Mouse (Mus musculus): ENCODE data around the gene Olfr1443. TPM values are rescaled to one million over a fixed set of nuclear protein-coding genes. Genes with fewer than 3 reads are reported as not detected.
"Not testable (repeated sequence)": the region's sequence is repeated elsewhere in the genome, so short reads cannot be mapped to it uniquely, and the experiment has no call there.

Olfr1443 gene
- not detected in 2 replicates for polyA plus RNA-seq (2011; ENCODE audit: insufficient read length, low read depth, missing spikeins)

GRCm38 (mm10) chr19:12677812-12678211 is at the start of gene Olfr1443:
Olfr1443 (plus strand) TSS chr19:12678112.
- no peak for TF ChIP-seq POLR2A (IDR thresholded peaks at IDR 0.05; ENCODE audit: low read depth, low read length)
- TF ChIP-seq CTCF (IDR thresholded peaks at IDR 0.05; ENCODE audit: borderline replicate concordance, insufficient read depth, low read length), result no peak
- H3K4me3 ChIP-seq (ENCODE audit: insufficient read depth, low read length), result no peak within 1 kb of the TSS
- no peak within 1 kb of the TSS for H3K27ac ChIP-seq (ENCODE audit: insufficient read depth, low read length)
- H3K4me1 ChIP-seq (ENCODE audit: control insufficient read depth, insufficient read depth, low read length), result no peaks in the 10 kb centered on the region

DNA sequence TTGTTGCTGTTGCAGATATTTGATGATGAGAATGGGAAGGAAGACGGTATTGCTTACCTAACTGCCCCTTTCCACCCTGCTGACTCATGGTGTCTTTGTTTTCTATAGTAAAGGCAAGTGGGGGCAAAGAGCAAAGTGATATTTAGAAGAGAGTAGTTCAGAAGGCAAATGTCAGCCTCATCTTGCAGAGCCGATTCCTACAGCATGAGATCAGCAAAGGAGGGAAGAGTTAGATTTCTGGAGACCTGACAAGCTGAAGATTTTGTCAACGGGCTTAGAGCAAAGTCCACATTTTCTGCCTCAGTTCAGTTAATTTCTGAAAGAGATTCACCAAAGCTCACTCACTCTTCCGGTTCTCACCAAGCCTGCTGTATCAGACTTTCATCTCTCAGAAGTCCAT is 44.7 kb upstream of the Olfr1443 start, which contains the start of gene Glyat:
TSS of gene Glyat (plus strand) at position 133 of the 400 bp plus-strand sequence.
- Histone ChIP-seq H3K27ac (ENCODE audit: insufficient read depth, low read length) (no peak within 1 kb of the TSS), H3K4me3 (ENCODE audit: insufficient read depth, low read length) (no peak within 1 kb of the TSS), H3K4me1 (ENCODE audit: control insufficient read depth, insufficient read depth, low read length) (no peaks in the 10 kb centered on the region)
- TF ChIP-seq CTCF (IDR thresholded peaks at IDR 0.05; ENCODE audit: borderline replicate concordance, insufficient read depth, low read length), result no peak
- no peak for TF ChIP-seq POLR2A (IDR thresholded peaks at IDR 0.05; ENCODE audit: low read depth, low read length)

DNA sequence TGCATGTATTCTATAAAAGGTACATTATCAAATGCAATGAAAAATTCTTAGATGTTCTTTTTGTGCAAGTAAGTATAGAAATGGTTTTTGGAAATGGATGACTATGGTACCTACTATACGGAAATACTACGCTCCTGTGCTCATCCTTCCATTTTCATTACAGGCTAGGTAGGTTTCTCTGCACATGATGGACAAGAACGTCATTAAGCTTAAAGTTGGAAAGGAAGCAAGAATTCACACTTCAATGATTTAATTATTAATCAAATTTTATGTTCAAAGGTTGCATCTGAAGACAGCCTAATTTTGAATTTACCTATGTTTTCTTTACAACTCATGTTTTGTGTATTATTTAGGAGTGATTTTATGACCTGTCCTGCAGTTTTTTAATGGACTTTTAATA is 43.7 kb upstream of the Olfr1443 start:
- no peak for TF ChIP-seq CTCF (IDR thresholded peaks at IDR 0.05; ENCODE audit: borderline replicate concordance, insufficient read depth, low read length)
- TF ChIP-seq POLR2A (IDR thresholded peaks at IDR 0.05; ENCODE audit: low read depth, low read length), result no peak
- Histone ChIP-seq H3K27ac (ENCODE audit: insufficient read depth, low read length) (no peak overlapping the region), H3K4me3 (ENCODE audit: insufficient read depth, low read length) (no peak overlapping the region), H3K4me1 (ENCODE audit: control insufficient read depth, insufficient read depth, low read length) (no peaks in the 10 kb centered on the region)

GRCm38 (mm10) chr19:12634963-12635362 is 42.9 kb upstream of the Olfr1443 start:
- Histone ChIP-seq H3K4me3 (ENCODE audit: insufficient read depth, low read length) (no peak overlapping the region), H3K4me1 (ENCODE audit: control insufficient read depth, insufficient read depth, low read length) (no peaks in the 10 kb centered on the region), H3K27ac (ENCODE audit: insufficient read depth, low read length) (no peak overlapping the region)
- TF ChIP-seq POLR2A (IDR thresholded peaks at IDR 0.05; ENCODE audit: low read depth, low read length) (no peak), CTCF (IDR thresholded peaks at IDR 0.05; ENCODE audit: borderline replicate concordance, insufficient read depth, low read length) (no peak)

GRCm38 (mm10) chr19:12636863-12637262 is 41.0 kb upstream of the Olfr1443 start:
- H3K4me1 ChIP-seq (ENCODE audit: control insufficient read depth, insufficient read depth, low read length), result no peaks in the 10 kb centered on the region
- no peak overlapping the region for H3K4me3 ChIP-seq (ENCODE audit: insufficient read depth, low read length)
- H3K27ac ChIP-seq (ENCODE audit: insufficient read depth, low read length), result no peak overlapping the region
- TF ChIP-seq CTCF (IDR thresholded peaks at IDR 0.05; ENCODE audit: borderline replicate concordance, insufficient read depth, low read length) (no peak), POLR2A (IDR thresholded peaks at IDR 0.05; ENCODE audit: low read depth, low read length) (no peak)

GRCm38 (mm10) chr19:12638049-12638448 is 39.9 kb upstream of the Olfr1443 start:
- Histone ChIP-seq H3K4me1 (ENCODE audit: control insufficient read depth, insufficient read depth, low read length) (no peaks in the 10 kb centered on the region), H3K27ac (ENCODE audit: insufficient read depth, low read length) (no peak overlapping the region), H3K4me3 (ENCODE audit: insufficient read depth, low read length) (no peak overlapping the region)
- no peak for TF ChIP-seq POLR2A (IDR thresholded peaks at IDR 0.05; ENCODE audit: low read depth, low read length)
- TF ChIP-seq CTCF (IDR thresholded peaks at IDR 0.05; ENCODE audit: borderline replicate concordance, insufficient read depth, low read length), result no peak

DNA sequence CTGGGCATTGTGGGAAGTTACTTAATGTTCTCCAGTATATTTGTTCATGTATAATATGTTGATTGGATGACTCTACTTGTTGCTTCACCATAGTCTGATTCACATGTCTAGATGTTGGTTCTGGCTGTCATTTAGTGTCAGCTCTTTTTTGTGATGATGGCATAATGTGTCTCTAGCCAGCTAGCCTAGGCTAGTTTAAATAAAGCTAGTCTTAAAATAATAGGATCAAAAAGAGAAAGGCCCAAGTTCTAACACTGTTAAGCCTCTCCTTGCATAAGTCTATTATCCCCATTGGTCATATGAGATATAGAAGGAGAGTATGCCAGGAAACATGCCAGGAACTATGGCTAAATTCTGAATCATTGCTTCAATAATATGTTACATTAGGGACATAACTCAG is 28.4 kb upstream of the Olfr1443 start:
- H3K4me1 ChIP-seq (ENCODE audit: control insufficient read depth, insufficient read depth, low read length), result no peaks in the 10 kb centered on the region
- no peak overlapping the region for H3K4me3 ChIP-seq (ENCODE audit: insufficient read depth, low read length)
- no peak for TF ChIP-seq CTCF (IDR thresholded peaks at IDR 0.05; ENCODE audit: borderline replicate concordance, insufficient read depth, low read length)
- TF ChIP-seq POLR2A (IDR thresholded peaks at IDR 0.05; ENCODE audit: low read depth, low read length), result no peak
- H3K27ac ChIP-seq (ENCODE audit: insufficient read depth, low read length), result no peak overlapping the region

GRCm38 (mm10) chr19:12666156-12666555 is 11.8 kb upstream of the Olfr1443 start:
- H3K4me3 ChIP-seq (ENCODE audit: insufficient read depth, low read length), result no peak overlapping the region
- no peak for TF ChIP-seq POLR2A (IDR thresholded peaks at IDR 0.05; ENCODE audit: low read depth, low read length)
- TF ChIP-seq CTCF (IDR thresholded peaks at IDR 0.05; ENCODE audit: borderline replicate concordance, insufficient read depth, low read length), result no peak
- H3K4me1 ChIP-seq (ENCODE audit: control insufficient read depth, insufficient read depth, low read length), result no peaks in the 10 kb centered on the region
- H3K27ac ChIP-seq (ENCODE audit: insufficient read depth, low read length), result no peak overlapping the region

DNA sequence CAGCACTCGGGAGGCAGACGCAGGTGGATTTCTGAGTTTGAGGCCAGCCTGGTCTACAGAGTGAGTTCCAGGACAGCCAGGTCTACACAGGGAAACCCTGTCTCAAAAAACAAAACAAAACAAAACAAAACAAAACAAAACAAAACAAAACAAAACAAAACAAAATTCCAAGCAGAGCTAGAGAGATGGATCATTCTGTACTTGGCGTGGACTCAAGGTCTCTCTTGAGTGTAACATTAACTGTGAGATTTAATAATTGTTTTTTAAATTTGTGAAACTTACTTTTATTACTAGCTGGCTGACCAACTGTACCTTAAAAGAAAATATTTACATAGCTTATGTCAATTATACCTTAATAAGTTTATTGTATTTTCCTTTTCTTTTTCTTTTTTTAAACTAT is 9.3 kb upstream of the Olfr1443 start:
- not testable (repeated sequence) for H3K4me3 ChIP-seq (ENCODE audit: insufficient read depth, low read length); H3K27ac ChIP-seq (ENCODE audit: insufficient read depth, low read length); H3K4me1 ChIP-seq (ENCODE audit: control insufficient read depth, insufficient read depth, low read length)

- TF ChIP-seq CTCF (IDR thresholded peaks at IDR 0.05; ENCODE audit: borderline replicate concordance, insufficient read depth, low read length) (no peak), POLR2A (IDR thresholded peaks at IDR 0.05; ENCODE audit: low read depth, low read length) (no peak)
- no peaks in the 10 kb centered on the region for H3K4me1 ChIP-seq (ENCODE audit: control insufficient read depth, insufficient read depth, low read length)
- H3K4me3 ChIP-seq (ENCODE audit: insufficient read depth, low read length), result no peak within 1 kb of the TSS
- no peak within 1 kb of the TSS for H3K27ac ChIP-seq (ENCODE audit: insufficient read depth, low read length)
Measured at GRCm38 (mm10) chr19:12670139-12670538, 7.8 kb upstream of the Olfr1443 start, which contains the start of gene Olfr1442. Olfr1442 (plus strand) TSS chr19:12670439.

DNA sequence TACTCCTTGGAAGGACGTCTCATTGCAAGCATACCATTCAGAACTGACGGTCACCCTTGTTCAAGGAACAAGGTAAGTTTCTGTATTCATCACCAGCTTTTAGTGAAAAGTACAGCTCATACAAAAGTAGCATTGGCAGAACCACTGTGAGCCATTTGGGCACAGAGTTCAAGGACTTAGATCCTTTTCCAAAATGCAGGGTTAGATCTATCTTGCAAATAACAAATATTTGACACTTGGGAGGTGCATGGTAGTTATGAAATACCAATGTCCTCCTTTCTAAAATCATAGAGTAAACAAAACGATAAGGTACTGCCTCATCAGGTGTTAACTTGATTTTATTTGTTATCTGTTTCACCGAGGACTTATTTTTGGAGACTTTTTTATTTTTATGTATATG is 6.9 kb upstream of the Olfr1443 start:
- H3K4me1 ChIP-seq (ENCODE audit: control insufficient read depth, insufficient read depth, low read length), result no peaks in the 10 kb centered on the region
- H3K27ac ChIP-seq (ENCODE audit: insufficient read depth, low read length), result no peak overlapping the region
- no peak overlapping the region for H3K4me3 ChIP-seq (ENCODE audit: insufficient read depth, low read length)
- TF ChIP-seq POLR2A (IDR thresholded peaks at IDR 0.05; ENCODE audit: low read depth, low read length) (no peak), CTCF (IDR thresholded peaks at IDR 0.05; ENCODE audit: borderline replicate concordance, insufficient read depth, low read length) (no peak)
